In the genomic region with DNA sequence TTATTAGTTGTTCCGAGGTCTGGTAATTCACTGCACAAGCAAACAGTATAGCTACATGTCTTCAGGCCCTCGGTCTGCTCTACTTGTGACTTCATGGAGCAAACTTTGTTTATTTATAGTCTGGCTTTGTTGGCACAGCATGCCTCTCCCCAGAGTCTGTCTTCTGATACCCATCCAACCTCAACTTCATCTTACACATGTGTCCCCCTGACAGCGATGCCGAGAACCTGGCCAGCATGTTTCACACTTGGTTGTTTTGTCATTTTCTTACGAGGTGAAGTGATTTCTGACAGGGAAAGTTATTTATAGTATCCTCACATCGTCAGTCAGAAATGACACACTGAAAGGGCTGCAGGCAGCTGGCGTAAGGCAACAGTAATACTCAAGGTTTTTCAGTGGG, we compare ENCODE assay signal across 15 mouse cellular contexts.
DNase-seq lines count a peak whose midpoint lies in the region; ATAC-seq and TF ChIP-seq lines count a peak whose summit lies in the region.
"Had no signal": no experiment of that assay in that cellular context is flagged by ENCODE, and none has a peak within 500 bp of the region (broad histone marks: within the 10 kb centered on the region; RNA-seq: fewer than 3 reads in every experiment).

No protein-coding gene starts in this region.

- TF ChIP-seq CTCF in brain, embryonic 14.5 days (IDR thresholded peaks at IDR 0.05; ENCODE audit: borderline replicate concordance, extremely low read depth, insufficient read depth, insufficient read length) = no peak

- no peak for ATAC-seq in granulocyte monocyte progenitor cell, adult 5-6 weeks (replicated peaks; ENCODE audit: poor library complexity, severe bottlenecking)

- TF ChIP-seq POLR2A in brain, embryonic 14.5 days (IDR thresholded peaks at IDR 0.05; ENCODE audit: borderline replicate concordance, extremely low read depth, insufficient read depth, insufficient read length, poor library complexity, severe bottlenecking) = no peak

- DNase-seq in heart, adult 11 months = peak; percentile 83
- no peak for DNase-seq in heart, adult 8-10 months (ENCODE audit: low spot score)
- DNase-seq in 3T3-L1 (ENCODE audit: low read depth, low spot score) = peak; percentile 7
- peak; percentile 25 for DNase-seq in brain, embryonic 14.5 days (ENCODE audit: low read depth)
- peak; percentile 26 for DNase-seq in heart, postnatal 4 days
- no peak for DNase-seq in retina, embryonic 14.5 days (ENCODE audit: low spot score)
- no peak for DNase-seq in cerebellum, postnatal 14 days
- DNase-seq: cerebellum, adult 9-11 months; kidney, adult 2 months; kidney, postnatal 14 days; layer of hippocampus, adult 9-11 months; liver; right cerebral cortex, postnatal 25 days; thymus, postnatal 14 days had no signal

Comparison
In these comparisons a context has a peak if more than half of its experiments do, and no peak if none do; other contexts are left out.
1. DNase-seq: peak in heart, adult 11 months (single experiment), 3T3-L1 (single experiment), brain, embryonic 14.5 days (single experiment) and heart, postnatal 4 days (single experiment); none in heart, adult 8-10 months (single experiment), retina, embryonic 14.5 days (single experiment) and cerebellum, postnatal 14 days (0 of 2).